Mouse (Mus musculus) embryonic facial prominence, embryonic 12.5 days (tissue): ENCODE results near the gene Dpf3. TPM values are rescaled to one million over a fixed set of nuclear protein-coding genes. Genes with fewer than 3 reads are reported as not detected.

Experiments
- ATAC-seq: fragments of 200-750 bp; cut with Nextera tagmentation; 2 replicates; pipeline ENCODE4 v1.8.0; 2017; ENCODE audit not compliant: insufficient number of reproducible peaks, insufficient read depth, low FRiP score, low TSS enrichment
- H3K27ac ChIP-seq: fragments of 300-500 bp; sonication (generic); 2 replicates; pipeline ENCODE4 v1.5.1; 2016; ENCODE audit warnings: mild to moderate bottlenecking
- H3K27me3 ChIP-seq: fragments of 300-500 bp; sonication (generic); 2 replicates; pipeline ENCODE4 v1.6.1; 2016; ENCODE audit warnings: mild to moderate bottlenecking, moderate library complexity
- H3K36me3 ChIP-seq: fragments of 300-500 bp; sonication (generic); 2 replicates; pipeline ENCODE4 v1.6.1; 2016; ENCODE audit warnings: mild to moderate bottlenecking
- H3K4me1 ChIP-seq: fragments of 300-500 bp; sonication (generic); 2 replicates; pipeline ENCODE4 v1.6.1; 2016
- H3K4me2 ChIP-seq: fragments of 300-500 bp; sonication (generic); replicated peaks from 2 replicates; pipeline ENCODE4 v1.6.1; 2016; ENCODE audit warnings: mild to moderate bottlenecking, moderate library complexity
- H3K4me3 ChIP-seq: fragments of 300-500 bp; sonication (generic); 2 replicates; pipeline ENCODE4 v1.5.1; 2016; ENCODE audit warnings: mild to moderate bottlenecking
- H3K9ac ChIP-seq: fragments of 300-500 bp; sonication (generic); 2 replicates; pipeline ENCODE4 v1.6.1; 2016; ENCODE audit warnings: mild to moderate bottlenecking, moderate library complexity
- H3K9me3 ChIP-seq: fragments of 300-500 bp; sonication (generic); 2 replicates; pipeline ENCODE4 v1.6.1; 2016; ENCODE audit warnings: mild to moderate bottlenecking, moderate library complexity
- WGBS: fragments of 180-500 bp; shearing (Covaris S2); methylation state at CpG from one replicate; pipeline ENCODE4 v1.1.7; 2016; 5-methylcytosine and 5-hydroxymethylcytosine counted together
- polyA plus RNA-seq: library from polyadenylated mRNA; unstranded; fragments of >200 nt; fragmentation: Nextera tagmentation; extraction: Ambion mirVana; gene quantifications from 2 replicates; pipeline ENCODE4 v1.2.1, GENCODE M21; 2016

The Dpf3 gene
- polyA plus RNA-seq, 1 experiment from 2014 or later: 4.2 TPM

DNA sequence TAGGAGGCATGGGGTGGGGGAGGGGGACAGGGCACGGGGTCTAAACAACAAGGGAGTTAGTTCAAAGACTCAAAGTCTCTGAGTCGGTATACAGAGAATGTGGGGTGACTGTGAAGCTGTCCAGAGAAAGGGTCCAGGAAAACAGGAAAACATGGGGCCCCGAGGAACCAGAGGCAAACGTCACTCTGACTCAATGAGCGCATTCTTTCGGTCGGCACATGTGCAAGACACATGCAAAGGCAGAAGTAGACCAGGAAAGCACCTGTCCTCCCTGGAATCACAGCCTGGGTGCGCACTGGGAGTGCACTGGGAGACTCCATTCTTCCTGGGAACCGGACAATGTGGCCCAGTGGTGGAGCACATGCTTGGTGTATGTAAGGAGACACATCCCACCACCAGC, 59.5 kb downstream of the Dpf3 start:
- H3K27ac ChIP-seq: no peak overlapping the region
- H3K27me3 ChIP-seq: no peaks in the 10 kb centered on the region
- no peaks in the 10 kb centered on the region for H3K36me3 ChIP-seq
- WGBS: 41% methylated on average over 9 of the region's 9 CpGs
- peaks cover 4% of the 10 kb centered on the region; the same call in 1 of the 2 replicates for H3K4me1 ChIP-seq
- no peak overlapping the region for H3K4me2 ChIP-seq
- H3K9ac ChIP-seq: no peak overlapping the region
- no peaks in the 10 kb centered on the region for H3K9me3 ChIP-seq
- no peak overlapping the region for H3K4me3 ChIP-seq
- ATAC-seq: no peak

DNA sequence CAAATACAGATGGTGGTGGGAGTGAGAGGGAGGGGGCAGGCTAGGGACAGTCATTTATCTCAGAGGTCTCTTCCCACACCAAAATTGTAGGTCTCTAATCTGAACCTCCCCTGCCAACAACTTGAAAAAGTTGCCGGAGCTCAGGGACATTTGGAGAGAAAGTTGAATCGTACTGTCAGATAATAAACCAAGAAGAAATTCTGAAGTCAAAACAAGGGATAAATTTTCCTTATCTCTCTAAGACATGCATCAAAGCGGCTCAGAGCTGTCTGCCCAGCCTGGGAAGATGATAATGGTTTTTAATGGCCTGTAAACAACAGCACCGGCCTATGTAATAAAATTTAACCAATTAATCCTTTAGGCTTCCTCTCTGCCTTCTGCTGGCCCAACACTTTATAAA, 59.9 kb downstream of the Dpf3 start:
- H3K9me3 ChIP-seq: no peaks in the 10 kb centered on the region
- no peaks in the 10 kb centered on the region for H3K36me3 ChIP-seq
- no peaks in the 10 kb centered on the region for H3K27me3 ChIP-seq
- no peak overlapping the region for H3K9ac ChIP-seq
- no peak overlapping the region for H3K4me3 ChIP-seq
- no peak overlapping the region for H3K27ac ChIP-seq
- WGBS: 58% methylated on average over 4 of the region's 4 CpGs
- no peak overlapping the region for H3K4me2 ChIP-seq
- H3K4me1 ChIP-seq: peaks cover 4% of the 10 kb centered on the region; the same call in 1 of the 2 replicates
- no peak for ATAC-seq

DNA sequence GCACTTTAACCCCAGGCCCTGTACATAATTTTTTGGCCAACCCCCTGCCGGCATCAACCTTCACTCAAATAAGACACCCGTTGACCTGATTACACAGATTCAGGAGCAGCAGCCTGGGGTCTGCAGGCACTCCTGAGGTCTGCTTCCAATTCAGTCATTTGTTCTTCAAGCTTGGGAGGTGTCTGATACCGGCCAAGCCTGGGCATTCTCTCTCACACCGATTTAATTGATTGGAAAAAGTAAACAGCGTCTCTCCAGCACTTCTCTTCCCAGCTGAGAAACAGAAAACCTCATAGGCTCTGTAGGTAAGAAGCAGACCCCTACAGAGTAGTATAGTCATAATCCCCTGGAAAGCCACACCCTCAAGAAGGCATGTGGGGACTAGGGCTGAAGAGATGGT, 61.2 kb downstream of the Dpf3 start:
- H3K36me3 ChIP-seq: no peaks in the 10 kb centered on the region
- H3K27ac ChIP-seq: no peak overlapping the region
- peaks cover 4% of the 10 kb centered on the region; the same call in 1 of the 2 replicates for H3K4me1 ChIP-seq
- no peaks in the 10 kb centered on the region for H3K27me3 ChIP-seq
- H3K9ac ChIP-seq: no peak overlapping the region
- H3K4me3 ChIP-seq: no peak overlapping the region
- H3K9me3 ChIP-seq: no peaks in the 10 kb centered on the region
- no peak for ATAC-seq
- H3K4me2 ChIP-seq: no peak overlapping the region
- WGBS: 55% methylated on average over 5 of the region's 5 CpGs

GRCm38 (mm10) chr12:83425736-83426135, 61.8 kb downstream of the Dpf3 start:
- Histone ChIP-seq H3K4me2 (no peak overlapping the region), H3K4me1 (peaks cover 4% of the 10 kb centered on the region; the same call in 1 of the 2 replicates), H3K9me3 (no peaks in the 10 kb centered on the region), H3K27ac (no peak overlapping the region), H3K27me3 (no peaks in the 10 kb centered on the region), H3K4me3 (no peak overlapping the region), H3K9ac (no peak overlapping the region), H3K36me3 (no peaks in the 10 kb centered on the region)
- no peak for ATAC-seq
- 78% methylated on average over 7 of the region's 7 CpGs for WGBS

DNA sequence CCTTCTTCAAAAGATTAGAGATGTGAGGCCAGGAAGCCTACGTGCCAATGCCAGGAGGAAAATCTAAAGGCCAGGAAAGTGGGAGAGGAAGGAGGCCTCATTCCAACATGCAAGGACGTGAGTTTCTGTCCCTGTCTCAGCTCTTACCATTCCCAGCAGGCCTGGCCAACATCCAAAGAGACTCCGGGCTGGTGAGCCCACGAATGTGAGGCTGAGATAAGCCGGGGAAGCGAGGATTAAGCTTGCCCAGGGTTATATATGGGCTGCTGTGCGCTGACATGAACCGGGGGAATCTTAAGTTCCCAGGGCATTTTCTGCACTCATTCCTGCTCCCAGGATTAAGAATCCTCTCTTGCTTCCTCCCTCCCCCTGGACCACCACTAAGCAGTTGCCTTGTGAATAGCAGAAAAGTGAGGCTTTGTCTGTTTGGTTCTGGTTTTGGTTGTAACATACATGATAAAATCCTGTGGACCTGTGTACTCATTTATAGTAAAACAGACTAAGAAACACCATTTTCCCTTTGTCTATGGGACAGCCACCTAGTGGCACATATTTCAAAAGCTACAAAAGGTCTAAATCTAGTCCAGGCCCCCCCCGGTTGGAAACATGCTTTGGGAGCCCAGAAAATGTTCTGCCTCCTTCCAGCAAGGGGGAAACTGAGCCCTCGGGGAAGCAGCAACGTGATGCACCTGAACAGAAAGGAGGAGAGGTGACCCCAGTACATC, 62.6 kb downstream of the Dpf3 start:
- Histone ChIP-seq H3K27ac (no peak overlapping the region; the same call in 1 of the 2 replicates), H3K4me3 (no peak overlapping the region), H3K27me3 (no peaks in the 10 kb centered on the region), H3K9ac (no peak overlapping the region), H3K9me3 (no peaks in the 10 kb centered on the region), H3K4me1 (peaks cover 4% of the 10 kb centered on the region; the same call in 1 of the 2 replicates), H3K4me2 (no peak overlapping the region), H3K36me3 (no peaks in the 10 kb centered on the region)
- ATAC-seq: no peak
- WGBS: 69% methylated on average over 11 of the region's 11 CpGs

DNA sequence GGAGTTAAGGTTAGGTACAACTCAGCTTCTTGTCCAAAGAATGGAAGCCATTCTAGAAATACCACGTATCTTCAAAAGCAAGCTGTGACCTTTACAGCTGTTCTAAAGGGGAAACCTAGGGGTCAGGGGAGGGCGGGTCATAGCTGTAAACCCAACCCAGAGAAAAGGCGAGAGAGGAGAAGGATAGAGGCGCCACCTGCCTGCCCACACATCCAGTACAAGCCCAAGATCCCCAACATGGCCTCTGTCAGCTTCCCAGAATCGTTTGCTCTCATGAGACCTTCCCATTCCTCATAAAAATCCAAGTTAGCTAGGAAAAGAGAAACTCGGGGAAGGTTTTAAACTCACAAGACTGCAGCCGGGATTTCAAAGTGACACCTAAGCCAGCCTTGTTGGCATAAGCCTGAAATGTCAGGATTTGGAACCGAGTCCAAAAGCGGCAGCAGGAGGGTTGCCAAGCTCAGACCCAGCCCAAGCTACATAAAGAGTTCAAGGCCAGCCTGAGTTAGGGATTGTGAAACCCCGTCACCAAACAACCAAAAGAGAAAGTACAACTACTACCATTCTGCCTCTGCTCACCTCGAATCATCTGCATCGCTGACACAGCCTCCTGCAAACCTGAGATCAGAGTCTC, 63.3 kb downstream of the Dpf3 start:
- H3K27me3 ChIP-seq: no peaks in the 10 kb centered on the region
- H3K27ac ChIP-seq: no peak overlapping the region; the same call in 1 of the 2 replicates
- H3K4me1 ChIP-seq: peaks cover 4% of the 10 kb centered on the region; the same call in 1 of the 2 replicates
- no peak overlapping the region for H3K4me3 ChIP-seq
- no peak for ATAC-seq
- no peaks in the 10 kb centered on the region for H3K9me3 ChIP-seq
- whole genome bisulfite sequencing: 76% methylated on average over 12 of the region's 12 CpGs
- no peaks in the 10 kb centered on the region for H3K36me3 ChIP-seq
- no peak overlapping the region for H3K4me2 ChIP-seq
- H3K9ac ChIP-seq: no peak overlapping the region

DNA sequence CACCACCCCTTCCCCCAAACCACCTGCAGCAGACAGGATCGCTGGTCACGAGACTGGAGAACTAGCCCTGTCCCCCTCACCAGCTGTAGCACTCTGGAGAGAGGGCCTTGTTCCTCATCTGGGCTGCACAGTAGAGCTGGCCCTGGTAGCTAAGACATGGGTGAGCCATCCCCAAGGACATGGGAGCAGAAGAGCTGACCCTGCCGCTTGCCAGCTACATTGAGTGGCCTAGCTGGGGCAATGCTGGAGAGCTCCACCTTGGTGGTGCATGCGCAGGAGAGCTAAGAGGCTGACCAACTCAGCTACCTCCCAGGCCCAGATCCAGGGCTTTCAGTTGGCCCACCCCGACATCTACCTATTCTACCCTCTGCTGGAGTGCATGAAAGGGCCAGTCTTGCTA, 67.2 kb downstream of the Dpf3 start:
- Histone ChIP-seq H3K27me3 (no peaks in the 10 kb centered on the region), H3K4me2 (no peak overlapping the region), H3K4me3 (no peak overlapping the region), H3K9me3 (no peaks in the 10 kb centered on the region), H3K27ac (no peak overlapping the region), H3K4me1 (no peaks in the 10 kb centered on the region), H3K36me3 (no peaks in the 10 kb centered on the region), H3K9ac (no peak overlapping the region)
- no peak for ATAC-seq
- 86% methylated on average over 5 of the region's 5 CpGs for WGBS

DNA sequence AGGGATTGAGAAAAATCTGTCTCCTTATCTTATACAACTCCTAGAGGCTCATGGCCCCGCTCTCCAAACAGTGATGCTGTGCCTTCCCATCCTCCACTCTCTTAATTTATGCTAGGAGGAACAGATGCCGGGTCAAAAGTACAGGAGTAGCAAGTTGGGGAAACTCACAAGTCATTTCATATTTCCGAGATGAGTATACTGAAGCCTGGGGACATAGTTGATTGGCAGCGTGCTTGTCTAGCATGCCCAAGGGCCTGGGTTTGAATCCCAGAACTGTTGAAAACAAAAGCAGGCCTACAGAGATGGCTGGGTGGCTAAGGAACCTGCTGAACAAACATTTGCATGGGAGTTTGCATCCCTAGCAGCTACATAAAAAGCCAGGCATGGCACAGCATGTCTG, 72.3 kb downstream of the Dpf3 start:
- H3K27ac ChIP-seq: no peak overlapping the region
- H3K36me3 ChIP-seq: no peaks in the 10 kb centered on the region
- H3K9ac ChIP-seq: no peak overlapping the region
- H3K4me1 ChIP-seq: no peaks in the 10 kb centered on the region
- H3K4me2 ChIP-seq: no peak overlapping the region
- ATAC-seq: no peak
- 78% methylated on average over 4 of the region's 4 CpGs for WGBS
- no peak overlapping the region for H3K4me3 ChIP-seq
- no peaks in the 10 kb centered on the region for H3K9me3 ChIP-seq
- H3K27me3 ChIP-seq: no peaks in the 10 kb centered on the region

- WGBS: 93% methylated on average over 5 of the region's 5 CpGs
- no peak overlapping the region for H3K9ac ChIP-seq
- no peak overlapping the region for H3K4me3 ChIP-seq
- H3K36me3 ChIP-seq: no peaks in the 10 kb centered on the region
- no peaks in the 10 kb centered on the region for H3K9me3 ChIP-seq
- no peak overlapping the region for H3K27ac ChIP-seq
- ATAC-seq: no peak
- no peak overlapping the region for H3K4me2 ChIP-seq
- H3K4me1 ChIP-seq: no peaks in the 10 kb centered on the region
- H3K27me3 ChIP-seq: no peaks in the 10 kb centered on the region
These were observed 73.8 kb downstream of the Dpf3 start for GRCm38 (mm10) chr12:83413684-83414083.

DNA sequence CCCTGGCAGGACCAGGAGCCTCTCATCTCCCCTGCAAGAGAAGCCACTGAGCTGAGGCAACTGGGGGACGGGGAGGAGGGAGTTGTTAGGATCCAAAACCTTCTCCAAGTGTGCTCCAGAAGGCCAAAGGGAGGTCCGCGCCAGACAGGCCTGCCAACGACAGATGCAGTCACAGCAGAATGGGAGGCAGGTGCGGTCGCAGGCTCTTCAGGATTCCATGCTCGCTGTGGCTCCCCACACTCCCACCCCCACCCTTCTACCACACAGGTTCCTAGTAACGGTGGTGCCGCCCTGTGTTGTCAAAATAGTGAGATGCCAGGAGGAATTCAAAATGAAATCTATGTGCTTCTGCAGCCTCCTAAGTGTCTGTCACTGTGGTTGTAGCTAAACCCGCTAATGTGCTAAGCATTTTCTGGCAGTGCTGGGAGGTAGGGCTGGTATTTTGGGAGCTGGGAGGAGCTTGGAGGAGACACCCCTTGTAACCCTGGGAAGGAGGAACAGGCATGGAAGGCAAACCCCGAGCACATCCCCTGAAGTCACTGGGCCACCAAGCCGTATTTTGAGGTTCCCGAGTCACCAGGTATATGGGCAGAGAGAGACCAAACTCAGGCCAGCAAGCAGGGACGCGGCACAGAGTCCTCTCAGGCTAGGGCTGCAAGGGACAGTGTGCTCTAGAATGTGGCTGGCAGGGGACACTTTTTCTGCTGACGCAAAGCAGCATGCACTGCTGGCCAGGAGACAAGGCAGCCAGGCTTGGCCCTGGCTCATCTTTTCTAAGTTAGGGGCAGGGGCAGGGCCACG, 75.6 kb downstream of the Dpf3 start:
- ATAC-seq: no peak
- no peaks in the 10 kb centered on the region for H3K27me3 ChIP-seq
- no peak overlapping the region for H3K27ac ChIP-seq
- no peak overlapping the region for H3K9ac ChIP-seq
- no peaks in the 10 kb centered on the region for H3K4me1 ChIP-seq
- H3K4me2 ChIP-seq: no peak overlapping the region
- H3K36me3 ChIP-seq: no peaks in the 10 kb centered on the region
- H3K9me3 ChIP-seq: no peaks in the 10 kb centered on the region
- 63% methylated on average over 17 of the region's 17 CpGs for WGBS
- no peak overlapping the region for H3K4me3 ChIP-seq

DNA sequence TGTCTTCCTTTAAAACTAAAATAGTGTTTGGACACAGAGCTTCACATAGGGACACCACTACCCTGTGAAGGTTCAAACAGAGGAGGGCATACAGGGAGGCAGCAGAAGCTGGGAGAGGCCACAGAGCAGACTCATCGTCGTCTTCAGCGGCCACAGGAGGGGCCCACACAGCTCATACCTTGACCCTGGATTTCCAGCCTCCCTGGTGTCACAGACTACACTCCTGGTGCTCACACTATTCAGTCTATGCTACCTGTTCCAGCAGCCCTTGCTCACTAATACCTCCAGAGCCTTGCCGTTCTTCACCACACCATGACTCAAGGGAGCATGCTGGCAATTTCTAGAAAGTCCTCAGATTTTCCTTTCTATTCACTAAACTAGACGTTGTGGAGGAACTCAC, 76.5 kb downstream of the Dpf3 start:
- 69% methylated on average over 5 of the region's 5 CpGs for WGBS
- Histone ChIP-seq H3K4me3 (no peak overlapping the region), H3K36me3 (no peaks in the 10 kb centered on the region), H3K9me3 (no peaks in the 10 kb centered on the region), H3K27ac (no peak overlapping the region), H3K4me2 (no peak overlapping the region), H3K27me3 (no peaks in the 10 kb centered on the region), H3K4me1 (no peaks in the 10 kb centered on the region), H3K9ac (no peak overlapping the region)
- no peak for ATAC-seq
